Mouse (Mus musculus): ENCODE data around the gene Igsf9b.

DNA sequence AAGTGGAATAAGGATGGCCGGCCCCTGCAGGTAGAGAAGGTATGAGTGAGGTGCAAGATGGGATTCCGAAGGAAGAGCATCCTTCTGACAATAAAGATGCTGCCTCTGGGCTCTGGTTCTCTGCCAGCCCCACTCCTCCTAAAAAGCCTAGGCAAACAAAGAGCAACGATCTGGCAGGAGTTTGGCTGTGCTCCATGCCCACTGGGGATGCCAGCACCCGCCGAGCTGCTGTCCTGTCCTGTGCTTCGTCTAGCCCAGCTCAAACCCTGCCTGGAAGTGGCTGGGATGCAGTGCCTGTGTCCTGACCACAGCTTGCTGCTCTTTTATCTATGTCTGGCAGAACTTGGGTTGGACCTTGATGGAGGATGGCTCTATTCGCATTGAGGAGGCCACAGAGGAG, 23.3 kb downstream of the Igsf9b start:
- TF ChIP-seq POLR2A (IDR thresholded peaks at IDR 0.05; ENCODE audit: borderline replicate concordance, extremely low read depth, insufficient read depth, insufficient read length, poor library complexity, severe bottlenecking) = no peak
- no peak for TF ChIP-seq CTCF (IDR thresholded peaks at IDR 0.05; ENCODE audit: borderline replicate concordance, extremely low read depth, insufficient read depth, insufficient read length)
